Mouse (Mus musculus) embryonic facial prominence, embryonic 11.5 days (tissue): Measurements from ENCODE around the gene Map7d3. TPM values are rescaled to one million over a fixed set of nuclear protein-coding genes. Genes with fewer than 3 reads are reported as not detected.

Experiments
- ATAC-seq: fragments of 200-750 bp; cut with Nextera tagmentation; replicated peaks from 2 replicates; pipeline ENCODE4 v1.8.0; 2017; ENCODE audit warnings: low read depth; ENCODE audit not compliant: insufficient number of reproducible peaks, low FRiP score, low TSS enrichment
- DNase-seq: peaks from one replicate; pipeline ENCODE4 v3.0.0-alpha.2; 2015; ENCODE audit warnings: low spot score
- H3K27ac ChIP-seq: fragments of 300-500 bp; sonication (generic); replicated peaks from 2 replicates; pipeline ENCODE4 v1.5.1; 2014; ENCODE audit warnings: mild to moderate bottlenecking, low read depth, low read length, control low read depth
- H3K27me3 ChIP-seq: fragments of 300-500 bp; sonication (generic); 2 replicates; pipeline ENCODE4 v1.6.1; 2014; ENCODE audit warnings: mild to moderate bottlenecking, low read length, moderate library complexity, mixed read lengths; ENCODE audit not compliant: control insufficient read depth, insufficient read depth
- H3K36me3 ChIP-seq: fragments of 300-500 bp; sonication (generic); replicated peaks from 2 replicates; pipeline ENCODE4 v1.6.1; 2014; ENCODE audit warnings: low read depth, mild to moderate bottlenecking, low read length, moderate library complexity, mixed read lengths; ENCODE audit not compliant: control insufficient read depth, insufficient read depth
- H3K4me1 ChIP-seq: fragments of 300-500 bp; sonication (generic); 2 replicates; pipeline ENCODE4 v1.6.1; 2014; ENCODE audit warnings: low read length, mixed read lengths; ENCODE audit not compliant: control insufficient read depth, insufficient read depth
- H3K4me2 ChIP-seq: fragments of 300-500 bp; sonication (generic); 2 replicates; pipeline ENCODE4 v1.6.1; 2014; ENCODE audit warnings: low read depth, mild to moderate bottlenecking, control low read depth, low read length, moderate library complexity
- H3K4me3 ChIP-seq: fragments of 300-500 bp; sonication (generic); 2 replicates; pipeline ENCODE4 v1.5.1; 2014; ENCODE audit warnings: low read depth, low read length, control low read depth
- H3K9ac ChIP-seq: fragments of 300-500 bp; sonication (generic); replicated peaks from 2 replicates; pipeline ENCODE4 v1.6.1; 2014; ENCODE audit warnings: mild to moderate bottlenecking, control low read depth, low read length
- H3K9me3 ChIP-seq: fragments of 300-500 bp; sonication (generic); replicated peaks from 2 replicates; pipeline ENCODE4 v1.6.1; 2016; ENCODE audit warnings: mild to moderate bottlenecking, low read length, inconsistent platforms, mixed read lengths; ENCODE audit not compliant: control insufficient read depth
- WGBS: fragments of 180-500 bp; shearing (Covaris S2); extraction: QIAGEN DNeasy Blood & Tissue Kit; methylation state at CpG from one replicate; pipeline ENCODE4 v1.1.7; 2014; 5-methylcytosine and 5-hydroxymethylcytosine counted together
- polyA plus RNA-seq: library from polyadenylated mRNA; unstranded; fragments of >200 nt; fragmentation: Nextera tagmentation; extraction: Ambion mirVana; gene quantifications from 2 replicates; pipeline ENCODE4 v1.2.1, GENCODE M21; 2014

Gene Map7d3
- polyA plus RNA-seq = 1.9 and 2.0 TPM in 2 replicates

GRCm38 (mm10) chrX:56821765-56822603 lies at the start of gene Map7d3:
Map7d3 (minus strand) TSS chrX:56822326.
- peak; percentile 54 for DNase-seq
- peak; percentile 52; the same call in 1 of the 2 replicates for ATAC-seq
- Histone ChIP-seq H3K9ac (peak within 1 kb of the TSS; percentile 25), H3K9me3 (no peaks in the 10 kb centered on the region), H3K27me3 (no peaks in the 10 kb centered on the region), H3K27ac (no peak within 1 kb of the TSS), H3K36me3 (no peaks in the 10 kb centered on the region), H3K4me3 (peak within 1 kb of the TSS; percentile 37), H3K4me2 (peak within 1 kb of the TSS; percentile 58), H3K4me1 (no peaks in the 10 kb centered on the region)
- WGBS = 18% methylated on average over 34 of the region's 35 CpGs

- Histone ChIP-seq H3K9ac (no peak within 1 kb of the TSS), H3K27ac (no peak within 1 kb of the TSS), H3K9me3 (no peaks in the 10 kb centered on the region), H3K4me3 (no peak within 1 kb of the TSS), H3K4me1 (no peaks in the 10 kb centered on the region), H3K27me3 (no peaks in the 10 kb centered on the region), H3K36me3 (no peaks in the 10 kb centered on the region), H3K4me2 (no peak within 1 kb of the TSS)
- WGBS = 82% methylated on average over 2 of the region's 2 CpGs
- ATAC-seq (no peak), DNase-seq (no peak)
Observed at GRCm38 (mm10) chrX:56869863-56870262, 47.7 kb upstream of the Map7d3 start, which contains the start of gene Adgrg4. Adgrg4 (plus strand) TSS chrX:56870163.

- Histone ChIP-seq H3K27me3 (no peaks in the 10 kb centered on the region), H3K27ac (no peak overlapping the region), H3K9ac (no peak overlapping the region), H3K36me3 (no peaks in the 10 kb centered on the region), H3K4me1 (no peaks in the 10 kb centered on the region), H3K9me3 (no peaks in the 10 kb centered on the region), H3K4me3 (no peak overlapping the region), H3K4me2 (no peak overlapping the region)
- DNase-seq = no peak
- no peak for ATAC-seq
- WGBS = 80% methylated on average over 5 of the region's 5 CpGs
Observed at GRCm38 (mm10) chrX:56841255-56841654, 19.1 kb upstream of the Map7d3 start.

GRCm38 (mm10) chrX:56839369-56839768 lies 17.2 kb upstream of the Map7d3 start:
- no peak overlapping the region for H3K9ac ChIP-seq
- no peaks in the 10 kb centered on the region for H3K9me3 ChIP-seq
- no peak overlapping the region for H3K4me2 ChIP-seq
- ATAC-seq (no peak), DNase-seq (peak; percentile 51)
- no peak overlapping the region for H3K4me3 ChIP-seq
- H3K27ac ChIP-seq = no peak overlapping the region
- H3K4me1 ChIP-seq = no peaks in the 10 kb centered on the region
- no peaks in the 10 kb centered on the region for H3K27me3 ChIP-seq
- no peaks in the 10 kb centered on the region for H3K36me3 ChIP-seq

- H3K4me3 ChIP-seq = no peak overlapping the region
- H3K27ac ChIP-seq = no peak overlapping the region
Observed at GRCm38 (mm10) chrX:56835842-56836241, 13.7 kb upstream of the Map7d3 start.

GRCm38 (mm10) chrX:56827492-56827891 lies 5.4 kb upstream of the Map7d3 start:
- H3K9ac ChIP-seq = no peak overlapping the region
- ATAC-seq (no peak), DNase-seq (no peak)
- H3K4me3 ChIP-seq = no peak overlapping the region
- no peaks in the 10 kb centered on the region for H3K4me1 ChIP-seq
- H3K27ac ChIP-seq = no peak overlapping the region
- no peak overlapping the region for H3K4me2 ChIP-seq
- WGBS = 75% methylated on average over 6 of the region's 6 CpGs
- H3K36me3 ChIP-seq = no peaks in the 10 kb centered on the region
- H3K9me3 ChIP-seq = no peaks in the 10 kb centered on the region
- H3K27me3 ChIP-seq = no peaks in the 10 kb centered on the region

More at GRCm38 (mm10) chrX:56835842-56836241, 13.7 kb upstream of the Map7d3 start:
- H3K4me2 ChIP-seq = no peak overlapping the region
- H3K27me3 ChIP-seq = no peaks in the 10 kb centered on the region
- ATAC-seq (no peak), DNase-seq (no peak)
- H3K9ac ChIP-seq = no peak overlapping the region
- H3K36me3 ChIP-seq = no peaks in the 10 kb centered on the region
- 81% methylated on average over 6 of the region's 6 CpGs for WGBS
- no peaks in the 10 kb centered on the region for H3K9me3 ChIP-seq
- no peaks in the 10 kb centered on the region for H3K4me1 ChIP-seq

- no peak overlapping the region for H3K9ac ChIP-seq
- H3K27me3 ChIP-seq = no peaks in the 10 kb centered on the region
- H3K4me3 ChIP-seq = no peak overlapping the region
- H3K27ac ChIP-seq = no peak overlapping the region
- no peak overlapping the region for H3K4me2 ChIP-seq
- ATAC-seq (no peak), DNase-seq (peak; percentile 74)
- H3K36me3 ChIP-seq = no peaks in the 10 kb centered on the region
- H3K4me1 ChIP-seq = no peaks in the 10 kb centered on the region
- no peaks in the 10 kb centered on the region for H3K9me3 ChIP-seq
- 53% methylated on average over 15 of the region's 15 CpGs for WGBS
Observed at GRCm38 (mm10) chrX:56791268-56791667, 30.9 kb downstream of the Map7d3 start.

- DNase-seq (no peak), ATAC-seq (no peak)
- H3K36me3 ChIP-seq = no peaks in the 10 kb centered on the region
- no peak overlapping the region for H3K4me3 ChIP-seq
- H3K4me1 ChIP-seq = no peaks in the 10 kb centered on the region
- H3K27me3 ChIP-seq = no peaks in the 10 kb centered on the region
- H3K9ac ChIP-seq = no peak overlapping the region
- WGBS = 80% methylated on average over 4 of the region's 4 CpGs
- no peaks in the 10 kb centered on the region for H3K9me3 ChIP-seq
- H3K4me2 ChIP-seq = no peak overlapping the region
- H3K27ac ChIP-seq = no peak overlapping the region
Observed at GRCm38 (mm10) chrX:56790591-56790990, 31.5 kb downstream of the Map7d3 start.
